Mouse (Mus musculus): ENCODE measurements around the gene Zdhhc22.

GRCm38 (mm10) chr12:86959661-86960060, 30.6 kb downstream of the Zdhhc22 start:
- TF ChIP-seq CTCF (IDR thresholded peaks at IDR 0.05; ENCODE audit: extremely low read depth, insufficient read depth, insufficient read length, insufficient replicate concordance) (no peak), POLR2A (IDR thresholded peaks at IDR 0.05; ENCODE audit: low read depth, low read length) (no peak)

Measured in spleen, adult 2 months (tissue).